Mouse (Mus musculus) myocyte (in vitro differentiated cells): ENCODE measurements around the gene Kif16b. TPM values are rescaled to one million over a fixed set of nuclear protein-coding genes. Genes with fewer than 3 reads are reported as not detected.

Source experiments
- H3K27me3 ChIP-seq: one replicate; pipeline ENCODE4 v1.6.1; 2011; ENCODE audit not compliant: control insufficient read depth, insufficient read depth, insufficient read length
- H3K36me3 ChIP-seq: one replicate; pipeline ENCODE4 v1.6.1; 2011; ENCODE audit not compliant: control insufficient read depth, insufficient read depth
- H3K4me2 ChIP-seq: one replicate; pipeline ENCODE4 v1.6.1; 2011; ENCODE audit warnings: low read depth, control low read depth
- H3K4me3 ChIP-seq: one replicate; pipeline ENCODE4 v1.5.1; 2011; ENCODE audit warnings: mild to moderate bottlenecking, control low read depth, moderate library complexity
- H3K79me2 ChIP-seq: one replicate; pipeline ENCODE4 v1.6.1; 2011; ENCODE audit not compliant: control insufficient read depth, insufficient read depth
- H3ac ChIP-seq: one replicate; pipeline ENCODE4 v1.6.1; 2011; ENCODE audit not compliant: control insufficient read depth, insufficient read length
- CEBPB ChIP-seq: IDR thresholded peaks from 2 replicates; pipeline ENCODE4 v1.6.1; 2011; ENCODE audit warnings: mild to moderate bottlenecking, moderate library complexity; ENCODE audit not compliant: poor library complexity, insufficient read depth, severe bottlenecking
- E2F4 ChIP-seq: IDR thresholded peaks from one replicate; pipeline ENCODE4 v1.6.1; 2011; ENCODE audit warnings: mild to moderate bottlenecking, control low read depth, moderate library complexity; ENCODE audit not compliant: insufficient read depth
- MAX ChIP-seq: IDR thresholded peaks from one replicate; pipeline ENCODE4 v1.6.1; 2011; ENCODE audit warnings: low read depth, mild to moderate bottlenecking, control low read depth
- MYOD1 ChIP-seq, 3 experiments: IDR thresholded peaks; one replicate each; pipeline ENCODE4 v1.6.1; 2011; ENCODE audit warnings: control low read depth in 2 of 3, low read depth in 2 of 3, mild to moderate bottlenecking in 2 of 3, moderate library complexity in 1 of 3; ENCODE audit not compliant: insufficient read length in 2 of 3, control insufficient read depth in 1 of 3
- MYOG ChIP-seq, 3 experiments: IDR thresholded peaks; one replicate each; pipeline ENCODE4 v1.6.1; 2011; ENCODE audit warnings: control low read depth in 2 of 3, low read depth in 2 of 3, mild to moderate bottlenecking in 2 of 3; ENCODE audit not compliant: insufficient read length in 2 of 3, control insufficient read depth in 1 of 3, insufficient read depth in 1 of 3
- POLR2A ChIP-seq: IDR thresholded peaks from one replicate; pipeline ENCODE4 v1.6.1; 2011; ENCODE audit warnings: low read depth, mild to moderate bottlenecking, control low read depth, moderate library complexity; ENCODE audit not compliant: insufficient read length
- POLR2AphosphoS2 ChIP-seq: IDR thresholded peaks from one replicate; pipeline ENCODE4 v1.6.1; 2011; ENCODE audit warnings: low read depth, control low read depth; ENCODE audit not compliant: insufficient read length
- REST ChIP-seq: IDR thresholded peaks from one replicate; pipeline ENCODE4 v1.6.1; 2011; ENCODE audit warnings: mild to moderate bottlenecking, control low read depth, moderate library complexity; ENCODE audit not compliant: insufficient read depth, insufficient read length
- SRF ChIP-seq: IDR thresholded peaks from one replicate; pipeline ENCODE4 v1.6.1; 2011; ENCODE audit warnings: low read depth; ENCODE audit not compliant: control insufficient read depth, insufficient read length
- TCF12 ChIP-seq: IDR thresholded peaks from one replicate; pipeline ENCODE4 v1.6.1; 2011; ENCODE audit warnings: mild to moderate bottlenecking, control low read depth; ENCODE audit not compliant: poor library complexity, insufficient read depth, severe bottlenecking
- TCF3 ChIP-seq: IDR thresholded peaks from one replicate; pipeline ENCODE4 v1.6.1; 2011; ENCODE audit warnings: low read depth, control low read depth; ENCODE audit not compliant: insufficient read length
- USF1 ChIP-seq: IDR thresholded peaks from one replicate; pipeline ENCODE4 v1.6.1; 2011; ENCODE audit warnings: low read depth, mild to moderate bottlenecking, control low read depth, moderate library complexity
- polyA plus RNA-seq: library from polyadenylated mRNA; unstranded; fragments of >200 nt; fragmentation: generic; extraction: Trizol; gene quantifications from one replicate; pipeline ENCODE4 v1.2.1, GENCODE M21; 2012; ENCODE audit warnings: missing spikeins

Kif16b gene
- polyA plus RNA-seq, 1 experiment: 3.3 TPM

DNA sequence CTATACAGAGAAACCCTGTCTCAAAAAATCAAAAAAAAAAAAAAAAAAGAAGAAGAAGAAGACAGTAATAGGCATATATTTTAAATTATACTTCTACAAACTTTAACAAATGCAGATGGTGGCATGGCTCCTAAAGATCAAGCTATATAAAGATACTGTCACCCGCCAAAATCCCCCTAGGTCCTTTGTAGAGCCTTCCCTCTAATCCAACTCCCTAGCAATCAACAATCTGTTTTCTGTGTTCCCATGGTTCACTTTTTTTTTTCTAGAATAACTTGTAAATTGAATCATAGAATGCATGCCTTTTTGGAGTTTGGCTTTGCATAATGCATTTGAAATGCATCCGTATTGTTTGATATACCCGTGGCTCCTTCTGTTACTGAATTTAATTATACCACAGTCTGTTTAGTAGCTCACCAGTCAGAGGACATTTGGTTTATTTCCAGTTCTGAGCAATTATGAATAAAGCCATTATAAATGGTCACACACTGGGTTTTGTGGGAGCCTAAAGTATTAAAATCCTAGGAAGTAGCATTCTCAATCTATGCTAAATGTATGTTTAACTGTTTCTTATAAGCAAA is 9.6 kb upstream of the Kif16b start:
- no peaks in the 10 kb centered on the region for H3K27me3 ChIP-seq
- no peak for TF ChIP-seq USF1
- no peak for TF ChIP-seq E2F4
- TF ChIP-seq MAX: no peak
- TF ChIP-seq POLR2AphosphoS2: no peak
- TF ChIP-seq MYOG (IDR thresholded peaks at IDR 0.05; ENCODE audit: control insufficient read depth in 1 of 3, insufficient read depth in 1 of 3, insufficient read length in 2 of 3, low read depth in 2 of 3): no peak
- TF ChIP-seq MYOD1 (IDR thresholded peaks at IDR 0.05; ENCODE audit: control insufficient read depth in 1 of 3, insufficient read length in 2 of 3, low read depth in 2 of 3): no peak
- no peak for TF ChIP-seq POLR2A
- no peak for TF ChIP-seq REST
- no peak for TF ChIP-seq SRF
- TF ChIP-seq CEBPB: no peak
- no peak for TF ChIP-seq TCF12
- no peak for TF ChIP-seq TCF3
- H3K4me2 ChIP-seq: no peak overlapping the region
- no peaks in the 10 kb centered on the region for H3K79me2 ChIP-seq
- no peak overlapping the region for H3ac ChIP-seq
- H3K36me3 ChIP-seq: no peaks in the 10 kb centered on the region
- H3K4me3 ChIP-seq: no peak overlapping the region

DNA sequence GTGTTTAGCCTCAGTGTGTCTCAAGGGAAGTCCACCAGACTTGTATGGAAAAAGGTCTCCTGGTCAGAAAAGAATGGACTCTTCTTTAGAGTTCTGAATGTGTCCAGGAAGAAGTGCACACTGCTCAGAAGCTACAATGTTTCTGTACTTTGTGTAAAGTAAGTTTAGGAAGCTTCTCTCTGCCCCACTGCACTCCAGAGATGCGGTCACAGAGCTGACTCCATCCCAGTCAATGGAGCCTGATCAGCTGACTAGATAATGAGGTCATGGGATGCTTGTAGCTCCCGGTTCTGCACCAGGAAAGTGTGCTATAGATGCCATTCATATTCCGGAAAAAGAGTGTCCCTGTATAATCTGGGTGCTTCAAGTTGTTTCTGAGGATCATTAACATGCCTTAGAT is 7.9 kb upstream of the Kif16b start:
- H3ac ChIP-seq: no peak overlapping the region
- no peak for TF ChIP-seq TCF12
- TF ChIP-seq SRF: no peak
- TF ChIP-seq MAX: no peak
- no peaks in the 10 kb centered on the region for H3K79me2 ChIP-seq
- H3K4me2 ChIP-seq: no peak overlapping the region
- H3K27me3 ChIP-seq: no peaks in the 10 kb centered on the region
- H3K36me3 ChIP-seq: no peaks in the 10 kb centered on the region
- no peak overlapping the region for H3K4me3 ChIP-seq

DNA sequence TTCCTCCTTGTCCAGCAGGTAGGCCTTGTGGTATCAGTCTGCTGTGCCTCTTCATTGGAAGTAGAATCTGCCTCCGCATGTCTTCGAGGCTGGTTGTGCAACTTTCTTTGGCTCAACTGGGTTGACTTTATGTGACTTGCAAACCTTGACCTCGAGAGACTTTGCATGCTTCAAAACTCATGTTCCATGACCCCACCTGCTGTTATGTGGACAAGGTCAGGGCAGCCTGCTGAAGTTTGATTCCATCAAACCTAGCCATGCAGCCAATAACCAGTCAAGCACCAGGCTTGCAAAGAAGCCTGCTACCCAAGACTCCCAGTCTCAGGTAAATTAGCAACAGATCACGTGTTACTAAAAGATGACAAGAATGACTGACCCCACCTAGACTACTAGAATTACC is 5.7 kb upstream of the Kif16b start:
- Histone ChIP-seq H3K79me2 (no peaks in the 10 kb centered on the region), H3ac (no peak overlapping the region), H3K27me3 (no peaks in the 10 kb centered on the region), H3K36me3 (no peaks in the 10 kb centered on the region), H3K4me3 (no peak overlapping the region), H3K4me2 (no peak overlapping the region)
- TF ChIP-seq TCF3 (no peak), REST (no peak), SRF (no peak), MYOD1 (IDR thresholded peaks at IDR 0.05; ENCODE audit: control insufficient read depth in 1 of 3, insufficient read length in 2 of 3, low read depth in 2 of 3) (no peak), MYOG (IDR thresholded peaks at IDR 0.05; ENCODE audit: control insufficient read depth in 1 of 3, insufficient read depth in 1 of 3, insufficient read length in 2 of 3, low read depth in 2 of 3) (no peak), POLR2A (no peak), CEBPB (no peak), POLR2AphosphoS2 (no peak), E2F4 (no peak), USF1 (no peak), MAX (no peak), TCF12 (no peak)

DNA sequence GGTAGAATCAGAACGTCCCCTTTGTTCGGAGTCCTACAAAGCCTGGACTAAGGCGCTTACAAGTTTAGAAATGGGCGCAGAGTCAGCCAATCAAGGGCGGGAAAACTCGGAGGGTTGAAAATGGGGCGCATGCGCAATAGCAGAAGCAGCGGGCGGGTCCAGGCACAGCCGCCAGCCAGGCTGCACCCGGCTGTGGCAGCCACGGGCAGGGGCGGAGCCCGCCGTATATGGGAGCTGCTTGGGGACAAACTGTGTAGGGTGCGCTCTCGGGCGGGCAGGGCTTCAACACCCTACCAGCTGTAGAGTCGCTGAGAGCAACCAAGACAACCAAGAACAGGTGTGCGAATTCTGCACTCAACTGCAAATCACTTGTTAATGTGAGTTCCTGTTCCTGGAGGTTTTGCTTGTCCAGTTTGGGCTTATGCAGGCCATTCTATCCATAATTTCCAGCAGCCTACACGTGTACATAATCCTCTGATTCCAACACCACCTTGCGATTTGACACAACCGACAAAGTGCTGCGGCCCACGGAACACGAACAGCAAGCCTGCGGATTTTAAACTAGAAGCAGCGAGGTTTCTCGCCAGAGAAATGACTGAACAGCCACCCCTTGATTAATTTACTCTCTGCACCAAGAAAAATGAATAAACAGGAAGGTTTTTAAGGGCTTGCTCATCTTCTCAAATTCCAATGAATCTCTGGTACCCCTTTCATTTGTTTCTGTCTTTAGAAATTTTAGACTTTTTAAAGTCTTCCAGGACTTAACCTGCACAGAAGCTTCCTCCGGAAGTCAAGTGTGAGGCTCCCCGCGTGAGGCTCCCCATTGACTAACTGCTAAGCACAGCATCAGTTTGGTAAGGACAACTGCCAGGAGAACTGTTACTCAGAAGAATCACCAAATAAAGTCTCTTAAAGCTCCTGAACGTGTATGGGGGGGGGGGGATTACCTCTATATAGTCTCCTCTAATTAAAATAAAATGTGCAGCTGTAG is 1.9 kb upstream of the Kif16b start:
- peak overlapping the region; percentile 46 for H3K4me3 ChIP-seq
- H3K79me2 ChIP-seq: no peaks in the 10 kb centered on the region
- no peaks in the 10 kb centered on the region for H3K27me3 ChIP-seq
- no peaks in the 10 kb centered on the region for H3K36me3 ChIP-seq
- H3K4me2 ChIP-seq: peak overlapping the region; percentile 91
- H3ac ChIP-seq: no peak overlapping the region
- TF ChIP-seq POLR2AphosphoS2 (no peak), TCF3 (peak; percentile 35), TCF12 (peak; percentile 46), CEBPB (no peak), SRF (peak; percentile 82), REST (no peak), POLR2A (peak; percentile 42), MYOD1 (IDR thresholded peaks at IDR 0.05; ENCODE audit: control insufficient read depth in 1 of 3, insufficient read length in 2 of 3, low read depth in 2 of 3) (peak; percentile 40 to 95 (median 92)), E2F4 (peak; percentile 86), MYOG (IDR thresholded peaks at IDR 0.05; ENCODE audit: control insufficient read depth in 1 of 3, insufficient read depth in 1 of 3, insufficient read length in 2 of 3, low read depth in 2 of 3) (peak; percentile 23 to 76 (median 59)), USF1 (no peak), MAX (no peak)
